Mouse (Mus musculus) embryonic facial prominence, embryonic 14.5 days (tissue): ENCODE results near the gene Tjp3. TPM values are rescaled to one million over a fixed set of nuclear protein-coding genes. Genes with fewer than 3 reads are reported as not detected.

ENCODE experiments used
- ATAC-seq: fragments of 200-750 bp; cut with Nextera tagmentation; 2 replicates; pipeline ENCODE4 v1.8.0; 2017; ENCODE audit warnings: low read depth, moderate number of reproducible peaks, moderate TSS enrichment
- DNase-seq: peaks from one replicate; pipeline ENCODE4 v3.0.0-alpha.2; 2015; ENCODE audit warnings: low spot score
- H3K27ac ChIP-seq: fragments of 300-500 bp; sonication (generic); replicated peaks from 2 replicates; pipeline ENCODE4 v1.5.1; 2014; ENCODE audit warnings: low read depth, mild to moderate bottlenecking, low read length, moderate library complexity
- H3K27me3 ChIP-seq: fragments of 300-500 bp; sonication (generic); replicated peaks from 2 replicates; pipeline ENCODE4 v1.6.1; 2014; ENCODE audit warnings: low read length; ENCODE audit not compliant: control insufficient read depth, insufficient read depth
- H3K36me3 ChIP-seq: fragments of 300-500 bp; sonication (generic); 2 replicates; pipeline ENCODE4 v1.6.1; 2014; ENCODE audit warnings: low read length, mixed read lengths; ENCODE audit not compliant: control insufficient read depth, insufficient read depth
- H3K4me1 ChIP-seq: fragments of 300-500 bp; sonication (generic); 2 replicates; pipeline ENCODE4 v1.6.1; 2014; ENCODE audit warnings: antibody characterized with exemption, low read length; ENCODE audit not compliant: control insufficient read depth, insufficient read depth
- H3K4me2 ChIP-seq: fragments of 300-500 bp; sonication (generic); 2 replicates; pipeline ENCODE4 v1.6.1; 2014; ENCODE audit warnings: low read depth, mild to moderate bottlenecking, low read length, moderate library complexity, mixed read lengths
- H3K4me3 ChIP-seq: fragments of 300-500 bp; sonication (generic); 2 replicates; pipeline ENCODE4 v1.5.1; 2014; ENCODE audit warnings: low read depth, mild to moderate bottlenecking, low read length
- H3K9ac ChIP-seq: fragments of 300-500 bp; sonication (generic); 2 replicates; pipeline ENCODE4 v1.6.1; 2014; ENCODE audit warnings: low read depth, mild to moderate bottlenecking, low read length, moderate library complexity, mixed read lengths
- H3K9me3 ChIP-seq: fragments of 300-500 bp; sonication (generic); 2 replicates; pipeline ENCODE4 v1.6.1; 2016; ENCODE audit warnings: low read length; ENCODE audit not compliant: control insufficient read depth
- WGBS: fragments of 180-500 bp; shearing (Covaris S2); extraction: QIAGEN DNeasy Blood & Tissue Kit; methylation state at CpG from one replicate; pipeline ENCODE4 v1.1.7; 2014; 5-methylcytosine and 5-hydroxymethylcytosine counted together
- polyA plus RNA-seq: library from polyadenylated mRNA; unstranded; fragments of >200 nt; fragmentation: Nextera tagmentation; extraction: Ambion mirVana; gene quantifications from 2 replicates; pipeline ENCODE4 v1.2.1, GENCODE M21; 2014

Tjp3 gene
- polyA plus RNA-seq, 1 experiment from 2014 or later: 9.9 TPM

GRCm38 (mm10) chr10:81322444-81322843 lies 31.1 kb upstream of the Tjp3 start:
- H3K9ac ChIP-seq: peak overlapping the region; percentile 31
- DNase-seq: no peak
- ATAC-seq: no peak
- H3K27ac ChIP-seq: no peak overlapping the region
- peaks cover 67% of the 10 kb centered on the region for H3K36me3 ChIP-seq
- peak overlapping the region; percentile 72; the same call in 1 of the 2 replicates for H3K4me2 ChIP-seq
- no peaks in the 10 kb centered on the region for H3K27me3 ChIP-seq
- no peaks in the 10 kb centered on the region for H3K9me3 ChIP-seq
- peak overlapping the region; percentile 97; the same call in 1 of the 2 replicates for H3K4me3 ChIP-seq
- H3K4me1 ChIP-seq: peaks cover 7% of the 10 kb centered on the region; the same call in 1 of the 2 replicates
- 95% methylated on average over 27 of the region's 27 CpGs for WGBS

GRCm38 (mm10) chr10:81321436-81321835 lies 30.1 kb upstream of the Tjp3 start:
- peak overlapping the region; percentile 72 for H3K4me2 ChIP-seq
- DNase-seq: no peak
- no peak for ATAC-seq
- H3K27ac ChIP-seq: peak overlapping the region; percentile 93
- no peaks in the 10 kb centered on the region for H3K27me3 ChIP-seq
- peak overlapping the region; percentile 92 for H3K9ac ChIP-seq
- peak overlapping the region; percentile 97 for H3K4me3 ChIP-seq
- no peaks in the 10 kb centered on the region for H3K9me3 ChIP-seq
- WGBS: 2% methylated on average over 17 of the region's 20 CpGs
- peaks cover 58% of the 10 kb centered on the region for H3K36me3 ChIP-seq
- peaks cover 12% of the 10 kb centered on the region; the same call in 1 of the 2 replicates for H3K4me1 ChIP-seq

GRCm38 (mm10) chr10:81320550-81321347 lies 29.4 kb upstream of the Tjp3 start, which contains the start of gene Cactin:
Gene Cactin (plus strand): TSS chr10:81321103.
- Histone ChIP-seq H3K27me3 (no peaks in the 10 kb centered on the region), H3K4me1 (peaks cover 12% of the 10 kb centered on the region; the same call in 1 of the 2 replicates), H3K36me3 (peaks cover 58% of the 10 kb centered on the region), H3K4me3 (peak within 1 kb of the TSS; percentile 97), H3K4me2 (peak within 1 kb of the TSS; percentile 72), H3K9ac (peak within 1 kb of the TSS; percentile 92), H3K9me3 (no peaks in the 10 kb centered on the region), H3K27ac (peak within 1 kb of the TSS; percentile 93)
- under 1% methylated on average over 57 of the region's 68 CpGs for WGBS
- ATAC-seq (peak; percentile 93), DNase-seq (peak; percentile 100)

- H3K4me1 ChIP-seq: peaks cover 12% of the 10 kb centered on the region; the same call in 1 of the 2 replicates
- under 1% methylated on average over 38 of the region's 38 CpGs for WGBS
- H3K4me3 ChIP-seq: peak overlapping the region; percentile 97
- H3K9ac ChIP-seq: peak overlapping the region; percentile 66
- peak overlapping the region; percentile 93 for H3K27ac ChIP-seq
- ATAC-seq: no peak
- H3K9me3 ChIP-seq: no peaks in the 10 kb centered on the region
- H3K36me3 ChIP-seq: peaks cover 58% of the 10 kb centered on the region
- peak overlapping the region; percentile 72 for H3K4me2 ChIP-seq
- peak; percentile 99 for DNase-seq
- H3K27me3 ChIP-seq: no peaks in the 10 kb centered on the region
Observed at GRCm38 (mm10) chr10:81319741-81320549, 28.6 kb upstream of the Tjp3 start.

- no peaks in the 10 kb centered on the region for H3K27me3 ChIP-seq
- no peaks in the 10 kb centered on the region for H3K9me3 ChIP-seq
- 33% methylated on average over 8 of the region's 8 CpGs for WGBS
- peak overlapping the region; percentile 93 for H3K27ac ChIP-seq
- H3K4me3 ChIP-seq: peak overlapping the region; percentile 97
- H3K9ac ChIP-seq: peak overlapping the region; percentile 66
- peaks cover 58% of the 10 kb centered on the region for H3K36me3 ChIP-seq
- peak overlapping the region; percentile 72 for H3K4me2 ChIP-seq
- no peak for ATAC-seq
- DNase-seq: no peak
- H3K4me1 ChIP-seq: peaks cover 12% of the 10 kb centered on the region; the same call in 1 of the 2 replicates
Observed at GRCm38 (mm10) chr10:81319330-81319699, 27.9 kb upstream of the Tjp3 start.

- H3K9ac ChIP-seq: 0 out of 2 replicates have a peak overlapping the region, but pooled peaks have one; percentile 34
- no peaks in the 10 kb centered on the region for H3K9me3 ChIP-seq
- peaks cover 12% of the 10 kb centered on the region; the same call in 1 of the 2 replicates for H3K4me1 ChIP-seq
- H3K4me3 ChIP-seq: no peak overlapping the region; the same call in 1 of the 2 replicates
- H3K27me3 ChIP-seq: no peaks in the 10 kb centered on the region
- DNase-seq (no peak), ATAC-seq (no peak)
- WGBS: 85% methylated on average over 13 of the region's 13 CpGs
- peak overlapping the region; percentile 72 for H3K4me2 ChIP-seq
- H3K36me3 ChIP-seq: peaks cover 58% of the 10 kb centered on the region
- H3K27ac ChIP-seq: peak overlapping the region; percentile 93; the same call in 1 of the 2 replicates
Observed at GRCm38 (mm10) chr10:81318589-81319329, 27.4 kb upstream of the Tjp3 start.

- DNase-seq: peak; percentile 81
- Histone ChIP-seq H3K4me3 (peak overlapping the region; percentile 25), H3K36me3 (peaks cover 58% of the 10 kb centered on the region)
Observed at GRCm38 (mm10) chr10:81317273-81317672, 25.9 kb upstream of the Tjp3 start.

More at GRCm38 (mm10) chr10:81317273-81317672, 25.9 kb upstream of the Tjp3 start:
- Histone ChIP-seq H3K9ac (peak overlapping the region; percentile 47), H3K27me3 (no peaks in the 10 kb centered on the region), H3K9me3 (no peaks in the 10 kb centered on the region), H3K4me2 (peak overlapping the region; percentile 56), H3K4me1 (peaks cover 12% of the 10 kb centered on the region; the same call in 1 of the 2 replicates), H3K27ac (no peak overlapping the region)
- no peak for ATAC-seq
- WGBS: 22% methylated on average over 17 of the region's 20 CpGs
